Mouse (Mus musculus): ENCODE measurements around the gene Tdrd5. TPM values are rescaled to one million over a fixed set of nuclear protein-coding genes. Genes with fewer than 3 reads are reported as not detected.

Tdrd5 gene
- 0.49 and 0.53 TPM in 2 replicates for polyA plus RNA-seq (2014; fragmentation: Nextera tagmentation; extraction: Ambion mirVana)

DNA sequence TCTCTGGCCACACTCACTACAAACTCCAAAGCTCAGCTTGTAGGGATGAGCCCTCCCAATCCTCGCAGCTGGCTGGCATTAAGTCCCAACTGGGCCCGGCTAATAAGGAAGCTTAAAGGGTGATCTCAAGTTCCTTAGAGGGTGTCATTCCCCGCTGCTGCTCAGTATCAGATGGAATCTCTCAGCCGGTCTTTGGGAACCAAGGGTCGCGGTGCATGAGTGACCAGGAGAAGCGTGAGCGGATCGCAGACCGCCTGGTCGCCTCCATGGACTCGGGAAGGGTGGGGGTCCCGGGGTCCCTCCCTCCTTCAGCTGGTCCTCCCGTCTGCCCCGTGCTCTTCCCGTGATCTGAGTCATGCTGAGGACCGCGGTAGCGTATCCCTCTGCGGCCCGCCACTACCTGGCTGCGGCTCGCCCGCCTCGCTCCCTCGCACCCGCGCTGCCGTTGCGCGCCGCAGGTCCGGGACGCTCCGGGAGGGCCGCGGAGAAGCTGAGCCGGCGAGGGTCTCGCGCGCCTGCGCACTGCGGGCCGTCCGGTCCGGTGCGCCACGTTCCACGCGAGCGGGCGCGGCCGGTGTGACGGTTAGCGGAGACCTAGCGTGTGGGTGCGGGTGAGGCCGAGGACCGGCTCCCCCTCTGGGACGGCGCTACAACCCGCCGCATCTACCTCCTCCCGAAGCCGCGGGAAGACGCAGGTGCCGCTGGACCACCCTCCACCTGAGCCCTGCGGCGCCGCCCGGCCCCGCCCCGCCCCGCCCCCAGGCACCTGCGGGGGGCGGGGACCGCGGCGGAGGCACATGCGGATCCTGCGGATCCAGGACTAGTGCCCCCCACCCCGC, at the start of gene Tdrd5:
Gene Tdrd5, minus strand, starts transcription at position 754 of the 839 bp plus-strand sequence.
- Histone ChIP-seq H3K36me3 (ENCODE audit: control insufficient read depth, insufficient read depth, low read length) (no peaks in the 10 kb centered on the region), H3K9ac (replicated peaks; ENCODE audit: low read depth, low read length) (no peak within 1 kb of the TSS), H3K4me2 (replicated peaks; ENCODE audit: low read depth, low read length) (peak within 1 kb of the TSS; percentile 95), H3K4me3 (ENCODE audit: low read depth, low read length) (peak within 1 kb of the TSS; percentile 60), H3K9me3 (ENCODE audit: control insufficient read depth, low read depth, low read length) (no peaks in the 10 kb centered on the region), H3K27me3 (ENCODE audit: control insufficient read depth, insufficient read depth, low read length) (peaks cover 20% of the 10 kb centered on the region; the same call in 1 of the 2 replicates), H3K4me1 (ENCODE audit: control insufficient read depth, insufficient read depth, low read length) (no peaks in the 10 kb centered on the region), H3K27ac (ENCODE audit: low read length) (no peak within 1 kb of the TSS)
- WGBS, result under 1% methylated on average over 60 of the region's 85 CpGs
- ATAC-seq (ENCODE audit: insufficient number of reproducible peaks, insufficient read depth, low FRiP score, low read depth), result peak; percentile 74; the same call in 1 of the 2 replicates

DNA sequence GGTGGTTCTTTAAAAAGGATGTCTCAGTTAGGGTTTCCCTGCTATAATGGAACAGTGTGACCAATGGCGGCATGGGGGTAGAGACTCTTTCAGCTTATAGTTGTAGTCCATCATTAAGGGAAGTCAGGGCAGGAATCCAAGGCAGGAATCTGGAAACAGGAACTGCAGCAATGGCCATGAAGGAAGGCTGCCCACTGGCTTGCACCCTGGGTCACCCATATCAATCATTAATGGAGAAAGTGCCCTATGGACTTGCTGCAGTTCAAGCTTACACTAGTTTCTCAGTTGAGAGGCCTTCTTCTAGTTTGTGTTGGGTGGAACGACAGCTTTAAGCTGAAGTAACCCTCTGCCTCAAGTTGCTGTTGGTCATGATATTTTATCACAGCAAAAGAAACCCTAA, 49.0 kb upstream of the Tdrd5 start:
- WGBS, result 91% methylated on average over 2 of the region's 2 CpGs
- Histone ChIP-seq H3K27me3 (ENCODE audit: control insufficient read depth, insufficient read depth, low read length) (no peaks in the 10 kb centered on the region), H3K9me3 (ENCODE audit: control insufficient read depth, low read depth, low read length) (no peaks in the 10 kb centered on the region), H3K27ac (ENCODE audit: low read length) (no peak overlapping the region), H3K9ac (replicated peaks; ENCODE audit: low read depth, low read length) (no peak overlapping the region), H3K4me1 (ENCODE audit: control insufficient read depth, insufficient read depth, low read length) (no peaks in the 10 kb centered on the region), H3K4me3 (ENCODE audit: low read depth, low read length) (no peak overlapping the region), H3K36me3 (ENCODE audit: control insufficient read depth, insufficient read depth, low read length) (no peaks in the 10 kb centered on the region), H3K4me2 (replicated peaks; ENCODE audit: low read depth, low read length) (no peak overlapping the region)
- ATAC-seq (ENCODE audit: insufficient number of reproducible peaks, insufficient read depth, low FRiP score, low read depth), result no peak

DNA sequence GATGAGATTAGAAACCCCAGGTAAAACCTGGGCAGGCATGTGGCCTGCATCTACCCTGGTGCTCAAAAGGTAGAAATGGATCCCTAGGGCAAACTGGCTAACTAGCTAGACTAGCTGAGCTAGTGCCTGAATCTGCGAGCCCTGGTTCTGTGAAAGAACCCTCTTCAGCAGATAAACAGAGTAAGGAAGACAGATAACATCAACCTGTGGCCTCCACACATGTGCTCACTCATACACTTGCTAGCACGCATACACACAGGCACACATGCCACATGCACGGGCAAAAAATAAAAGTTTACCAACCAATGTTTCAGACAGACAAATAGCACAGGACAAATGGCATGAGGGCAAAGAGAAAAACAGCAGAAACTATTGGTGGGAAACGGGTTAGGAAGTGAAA, 47.0 kb upstream of the Tdrd5 start:
- no peak for ATAC-seq (ENCODE audit: insufficient number of reproducible peaks, insufficient read depth, low FRiP score, low read depth)
- Histone ChIP-seq H3K4me2 (replicated peaks; ENCODE audit: low read depth, low read length) (no peak overlapping the region), H3K4me1 (ENCODE audit: control insufficient read depth, insufficient read depth, low read length) (no peaks in the 10 kb centered on the region), H3K9ac (replicated peaks; ENCODE audit: low read depth, low read length) (no peak overlapping the region), H3K9me3 (ENCODE audit: control insufficient read depth, low read depth, low read length) (no peaks in the 10 kb centered on the region), H3K4me3 (ENCODE audit: low read depth, low read length) (no peak overlapping the region), H3K27me3 (ENCODE audit: control insufficient read depth, insufficient read depth, low read length) (no peaks in the 10 kb centered on the region), H3K36me3 (ENCODE audit: control insufficient read depth, insufficient read depth, low read length) (no peaks in the 10 kb centered on the region), H3K27ac (ENCODE audit: low read length) (no peak overlapping the region)
- WGBS, result 72% methylated on average over 4 of the region's 4 CpGs

DNA sequence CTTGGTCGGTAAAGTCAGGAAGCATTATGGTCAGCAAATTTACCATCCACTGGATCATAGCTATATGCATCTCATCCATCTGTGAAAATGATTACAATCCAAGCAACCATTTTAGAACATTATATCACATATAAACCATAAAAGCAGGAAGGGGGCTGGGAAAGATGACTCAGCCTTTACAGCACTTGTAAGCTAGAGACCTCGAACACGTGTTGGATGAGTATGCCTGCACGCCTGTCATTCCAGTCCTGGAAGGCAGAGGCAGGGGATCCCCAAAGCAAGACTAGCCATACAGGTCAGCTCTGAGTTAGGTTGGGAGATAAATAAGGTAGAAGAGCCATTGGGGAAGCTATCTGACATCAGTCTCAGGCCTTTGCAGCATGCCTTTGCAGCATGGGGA, 45.6 kb upstream of the Tdrd5 start:
- Histone ChIP-seq H3K4me3 (ENCODE audit: low read depth, low read length) (no peak overlapping the region), H3K36me3 (ENCODE audit: control insufficient read depth, insufficient read depth, low read length) (no peaks in the 10 kb centered on the region), H3K4me1 (ENCODE audit: control insufficient read depth, insufficient read depth, low read length) (no peaks in the 10 kb centered on the region), H3K4me2 (replicated peaks; ENCODE audit: low read depth, low read length) (no peak overlapping the region), H3K27me3 (ENCODE audit: control insufficient read depth, insufficient read depth, low read length) (no peaks in the 10 kb centered on the region), H3K9ac (replicated peaks; ENCODE audit: low read depth, low read length) (no peak overlapping the region), H3K9me3 (ENCODE audit: control insufficient read depth, low read depth, low read length) (no peaks in the 10 kb centered on the region), H3K27ac (ENCODE audit: low read length) (no peak overlapping the region)
- no peak for ATAC-seq (ENCODE audit: insufficient number of reproducible peaks, insufficient read depth, low FRiP score, low read depth)
- 74% methylated on average over 4 of the region's 4 CpGs for WGBS

DNA sequence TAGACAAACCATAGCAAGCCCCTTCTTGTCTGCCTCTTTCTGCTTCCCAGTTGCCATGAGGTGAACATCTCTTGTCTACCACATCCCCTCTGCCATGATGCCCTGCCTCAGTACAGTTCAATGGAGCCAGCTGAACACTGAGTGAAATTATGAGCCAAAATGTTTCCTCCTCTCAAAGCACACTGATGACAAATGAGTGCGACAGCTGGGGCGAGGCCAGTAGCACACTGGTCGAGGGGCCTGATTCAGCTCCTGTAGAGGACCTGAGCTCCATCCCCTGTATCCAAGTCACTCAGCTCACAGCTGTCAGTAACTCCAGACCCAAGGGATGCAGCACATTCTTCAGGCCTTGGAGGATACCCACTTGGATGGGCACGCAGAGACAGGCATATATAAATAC, 42.2 kb upstream of the Tdrd5 start:
- no peak overlapping the region for H3K9ac ChIP-seq (replicated peaks; ENCODE audit: low read depth, low read length)
- no peaks in the 10 kb centered on the region for H3K36me3 ChIP-seq (ENCODE audit: control insufficient read depth, insufficient read depth, low read length)
- no peaks in the 10 kb centered on the region for H3K4me1 ChIP-seq (ENCODE audit: control insufficient read depth, insufficient read depth, low read length)
- H3K4me3 ChIP-seq (ENCODE audit: low read depth, low read length), result no peak overlapping the region
- no peaks in the 10 kb centered on the region for H3K9me3 ChIP-seq (ENCODE audit: control insufficient read depth, low read depth, low read length)
- no peaks in the 10 kb centered on the region for H3K27me3 ChIP-seq (ENCODE audit: control insufficient read depth, insufficient read depth, low read length)
- ATAC-seq (ENCODE audit: insufficient number of reproducible peaks, insufficient read depth, low FRiP score, low read depth), result no peak
- WGBS, result 85% methylated on average over 4 of the region's 4 CpGs
- H3K4me2 ChIP-seq (replicated peaks; ENCODE audit: low read depth, low read length), result no peak overlapping the region
- H3K27ac ChIP-seq (ENCODE audit: low read length), result no peak overlapping the region

DNA sequence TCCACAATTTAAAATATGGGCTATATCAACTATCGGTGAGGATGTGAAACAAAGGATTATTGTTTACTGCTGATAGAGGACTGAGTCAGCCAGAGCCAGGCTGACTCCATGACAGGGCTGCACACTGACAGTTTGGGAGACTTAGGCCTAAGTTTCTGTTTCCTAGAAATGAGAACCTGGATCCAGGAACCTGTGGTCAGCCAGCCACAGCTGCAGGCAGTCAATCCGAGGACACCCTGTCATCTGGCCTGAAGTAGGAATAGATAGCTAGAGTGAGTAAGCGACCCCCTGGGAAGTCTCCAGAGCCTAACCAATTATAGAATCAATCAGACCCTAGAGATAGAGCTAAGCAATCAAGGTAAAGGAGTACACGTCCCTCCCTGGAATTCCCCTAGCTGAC, 41.0 kb upstream of the Tdrd5 start:
- WGBS, result 47% methylated on average over 4 of the region's 4 CpGs
- no peaks in the 10 kb centered on the region for H3K36me3 ChIP-seq (ENCODE audit: control insufficient read depth, insufficient read depth, low read length)
- no peak overlapping the region for H3K4me2 ChIP-seq (replicated peaks; ENCODE audit: low read depth, low read length)
- ATAC-seq (ENCODE audit: insufficient number of reproducible peaks, insufficient read depth, low FRiP score, low read depth), result no peak
- no peaks in the 10 kb centered on the region for H3K4me1 ChIP-seq (ENCODE audit: control insufficient read depth, insufficient read depth, low read length)
- H3K4me3 ChIP-seq (ENCODE audit: low read depth, low read length), result no peak overlapping the region
- H3K9ac ChIP-seq (replicated peaks; ENCODE audit: low read depth, low read length), result no peak overlapping the region
- no peak overlapping the region for H3K27ac ChIP-seq (ENCODE audit: low read length)
- H3K9me3 ChIP-seq (ENCODE audit: control insufficient read depth, low read depth, low read length), result no peaks in the 10 kb centered on the region
- no peaks in the 10 kb centered on the region for H3K27me3 ChIP-seq (ENCODE audit: control insufficient read depth, insufficient read depth, low read length)

DNA sequence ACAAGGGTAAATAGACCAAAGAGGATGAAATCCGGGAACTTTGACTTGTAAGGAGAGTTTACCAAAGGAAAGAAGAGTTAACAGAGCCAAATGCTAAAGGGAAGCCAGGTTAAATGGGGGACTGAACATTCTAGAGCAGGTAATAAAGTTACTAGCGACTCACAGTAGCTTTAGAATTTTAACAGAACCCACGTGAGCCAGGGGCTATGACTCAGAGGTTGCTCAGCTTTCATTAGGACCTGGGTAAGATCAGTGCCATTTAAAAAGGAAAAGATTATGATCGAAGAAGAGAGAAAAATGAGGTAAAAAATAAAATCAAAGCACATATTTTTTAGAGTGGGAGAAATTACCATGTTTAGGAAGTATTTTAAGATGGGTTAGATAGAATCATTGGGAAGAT, 37.4 kb upstream of the Tdrd5 start:
- Histone ChIP-seq H3K4me3 (ENCODE audit: low read depth, low read length) (no peak overlapping the region), H3K4me2 (replicated peaks; ENCODE audit: low read depth, low read length) (no peak overlapping the region), H3K27ac (ENCODE audit: low read length) (no peak overlapping the region), H3K27me3 (ENCODE audit: control insufficient read depth, insufficient read depth, low read length) (no peaks in the 10 kb centered on the region), H3K9ac (replicated peaks; ENCODE audit: low read depth, low read length) (no peak overlapping the region), H3K9me3 (ENCODE audit: control insufficient read depth, low read depth, low read length) (no peaks in the 10 kb centered on the region), H3K36me3 (ENCODE audit: control insufficient read depth, insufficient read depth, low read length) (no peaks in the 10 kb centered on the region), H3K4me1 (ENCODE audit: control insufficient read depth, insufficient read depth, low read length) (no peaks in the 10 kb centered on the region)
- no peak for ATAC-seq (ENCODE audit: insufficient number of reproducible peaks, insufficient read depth, low FRiP score, low read depth)
- WGBS, result 65% methylated on average over 4 of the region's 4 CpGs

DNA sequence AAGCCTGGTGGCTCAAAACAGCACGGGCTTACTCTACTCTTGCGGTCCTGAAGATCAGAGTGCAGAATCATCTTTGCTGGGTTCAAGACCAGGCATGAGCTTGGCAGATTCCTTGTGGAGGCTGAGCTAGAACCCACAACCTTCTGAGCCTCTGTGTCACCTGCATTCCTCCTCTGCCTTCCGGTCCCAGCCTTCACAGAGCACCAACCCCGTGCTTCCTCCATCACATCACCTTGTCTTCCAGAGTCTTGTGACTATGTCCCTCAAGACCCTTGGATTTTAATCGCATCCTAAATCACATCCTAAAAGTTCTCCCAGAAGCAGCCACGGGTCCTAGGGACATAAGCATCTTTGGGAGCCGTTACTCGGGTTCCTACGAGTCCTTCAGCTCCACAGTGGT, 19.7 kb upstream of the Tdrd5 start:
- H3K27me3 ChIP-seq (ENCODE audit: control insufficient read depth, insufficient read depth, low read length), result no peaks in the 10 kb centered on the region
- H3K36me3 ChIP-seq (ENCODE audit: control insufficient read depth, insufficient read depth, low read length), result no peaks in the 10 kb centered on the region
- ATAC-seq (ENCODE audit: insufficient number of reproducible peaks, insufficient read depth, low FRiP score, low read depth), result no peak
- H3K4me3 ChIP-seq (ENCODE audit: low read depth, low read length), result no peak overlapping the region
- no peaks in the 10 kb centered on the region for H3K4me1 ChIP-seq (ENCODE audit: control insufficient read depth, insufficient read depth, low read length)
- no peak overlapping the region for H3K9ac ChIP-seq (replicated peaks; ENCODE audit: low read depth, low read length)
- H3K27ac ChIP-seq (ENCODE audit: low read length), result no peak overlapping the region
- H3K9me3 ChIP-seq (ENCODE audit: control insufficient read depth, low read depth, low read length), result no peaks in the 10 kb centered on the region
- H3K4me2 ChIP-seq (replicated peaks; ENCODE audit: low read depth, low read length), result no peak overlapping the region
- WGBS, result 86% methylated on average over 9 of the region's 9 CpGs

Data from stomach, embryonic 14.5 days (tissue).